18 mouse cellular contexts compared by ENCODE assay signal in the genomic region with DNA sequence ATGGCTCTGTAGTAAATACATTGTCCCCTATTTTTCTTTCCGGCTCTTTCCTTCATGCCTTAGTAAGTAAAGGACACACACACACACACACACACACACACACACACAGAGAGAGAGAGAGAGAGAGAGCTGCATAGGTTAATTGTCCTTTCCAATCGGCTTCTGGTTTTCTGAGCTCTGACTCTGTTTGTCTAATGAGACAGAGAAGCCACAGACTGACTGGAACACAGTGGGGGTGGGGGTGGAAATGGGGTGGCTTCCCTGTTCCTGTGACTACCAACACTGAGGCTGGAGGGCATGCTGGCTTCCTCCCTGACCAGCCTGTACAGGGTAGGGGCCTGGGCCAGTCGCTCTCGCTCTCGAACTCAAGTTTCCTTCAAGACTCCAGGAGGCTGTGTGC. TPM values are rescaled to one million over a fixed set of nuclear protein-coding genes. Genes with fewer than 3 reads are reported as not detected.
DNase-seq lines count a peak whose midpoint lies in the region; ATAC-seq and TF ChIP-seq lines count a peak whose summit lies in the region.
"Had no signal": no experiment of that assay in that cellular context is flagged by ENCODE, and none has a peak within 500 bp of the region (broad histone marks: within the 10 kb centered on the region; RNA-seq: fewer than 3 reads in every experiment).

No protein-coding gene starts in this region.

- H3K27me3 ChIP-seq in intestine, embryonic 14.5 days (replicated peaks; ENCODE audit: control insufficient read depth, insufficient read depth, low read length), result no peaks in the 10 kb centered on the region
- no peaks in the 10 kb centered on the region for H3K27me3 ChIP-seq in intestine, postnatal 0 days (replicated peaks; ENCODE audit: control insufficient read depth, insufficient read depth, low read length)
- H3K27me3 ChIP-seq in embryonic facial prominence, embryonic 14.5 days (replicated peaks; ENCODE audit: control insufficient read depth, insufficient read depth, low read length), result no peaks in the 10 kb centered on the region
- no peaks in the 10 kb centered on the region for H3K27me3 ChIP-seq in neural tube, embryonic 15.5 days (replicated peaks)
- H3K27me3 ChIP-seq: CH12.LX; midbrain, embryonic 13.5 days; neural tube, embryonic 12.5 days; Patski had no signal

- no peak overlapping the region for H3K4me3 ChIP-seq in intestine, embryonic 14.5 days (ENCODE audit: low read depth, low read length)
- H3K4me3 ChIP-seq in intestine, postnatal 0 days (ENCODE audit: low read depth, low read length), result no peak overlapping the region
- no peak overlapping the region for H3K4me3 ChIP-seq in embryonic facial prominence, embryonic 14.5 days (ENCODE audit: low read depth, low read length)
- H3K4me3 ChIP-seq in neural tube, embryonic 15.5 days (replicated peaks), result no peak overlapping the region
- H3K4me3 ChIP-seq: midbrain, embryonic 13.5 days; neural tube, embryonic 12.5 days had no signal

- 62% methylated on average over 5 of the region's 5 CpGs for WGBS in intestine, embryonic 14.5 days
- WGBS in intestine, postnatal 0 days, result 78% methylated on average over 5 of the region's 5 CpGs
- WGBS in embryonic facial prominence, embryonic 14.5 days, result 51% methylated on average over 5 of the region's 5 CpGs
- 71% methylated on average over 5 of the region's 5 CpGs for WGBS in neural tube, embryonic 15.5 days

- ATAC-seq in intestine, embryonic 14.5 days (replicated peaks; ENCODE audit: low FRiP score, low TSS enrichment, low read depth), result no peak
- ATAC-seq in intestine, postnatal 0 days, result no peak
- ATAC-seq in embryonic facial prominence, embryonic 14.5 days (ENCODE audit: low read depth), result no peak
- no peak for ATAC-seq in neural tube, embryonic 15.5 days (ENCODE audit: low FRiP score)
- ATAC-seq in erythroblast, adult 5-6 weeks (replicated peaks; ENCODE audit: low FRiP score, poor library complexity, severe bottlenecking), result no peak
- ATAC-seq: forebrain, embryonic 14.5 days; hindbrain, embryonic 16.5 days; midbrain, embryonic 13.5 days; Patski had no signal

- no peak overlapping the region for H3K9ac ChIP-seq in intestine, embryonic 14.5 days (ENCODE audit: low read length)
- H3K9ac ChIP-seq in intestine, postnatal 0 days (ENCODE audit: low read depth, low read length), result no peak overlapping the region
- H3K9ac ChIP-seq in embryonic facial prominence, embryonic 14.5 days (ENCODE audit: low read depth, low read length), result peak overlapping the region; percentile 28; the same call in 1 of the 2 replicates
- H3K9ac ChIP-seq in neural tube, embryonic 15.5 days (replicated peaks), result no peak overlapping the region
- H3K9ac ChIP-seq: liver, embryonic 14.5 days; midbrain, embryonic 13.5 days; neural tube, embryonic 12.5 days had no signal

- H3K36me3 ChIP-seq in intestine, embryonic 14.5 days (ENCODE audit: control insufficient read depth, insufficient read depth, low read length), result no peaks in the 10 kb centered on the region
- no peaks in the 10 kb centered on the region for H3K36me3 ChIP-seq in intestine, postnatal 0 days (ENCODE audit: control insufficient read depth, insufficient read depth)
- H3K36me3 ChIP-seq in embryonic facial prominence, embryonic 14.5 days (ENCODE audit: control insufficient read depth, insufficient read depth, low read length), result no peaks in the 10 kb centered on the region
- no peaks in the 10 kb centered on the region for H3K36me3 ChIP-seq in neural tube, embryonic 15.5 days
- H3K36me3 ChIP-seq: midbrain, embryonic 13.5 days; neural tube, embryonic 12.5 days had no signal

- no peak overlapping the region for H3K4me2 ChIP-seq in intestine, embryonic 14.5 days (ENCODE audit: low read length)
- no peak overlapping the region for H3K4me2 ChIP-seq in intestine, postnatal 0 days (replicated peaks; ENCODE audit: low read depth)
- H3K4me2 ChIP-seq in embryonic facial prominence, embryonic 14.5 days (ENCODE audit: low read depth, low read length), result no peak overlapping the region
- H3K4me2 ChIP-seq in neural tube, embryonic 15.5 days, result no peak overlapping the region
- H3K4me2 ChIP-seq: midbrain, embryonic 13.5 days; neural tube, embryonic 12.5 days had no signal

- DNase-seq in intestine, embryonic 14.5 days (ENCODE audit: low spot score), result no peak
- peak; percentile 58 for DNase-seq in retina, postnatal 1 day
- DNase-seq in retina, embryonic 14.5 days (ENCODE audit: low spot score), result no peak
- DNase-seq in embryonic facial prominence, embryonic 14.5 days (ENCODE audit: low spot score), result no peak
- DNase-seq: cerebellum, adult 11-12 months; lung, postnatal 36 days; spleen, adult 18-20 months; thymus, postnatal 4 days had no signal

- H3K9me3 ChIP-seq in intestine, embryonic 14.5 days (ENCODE audit: control insufficient read depth, low read length), result no peaks in the 10 kb centered on the region
- no peaks in the 10 kb centered on the region for H3K9me3 ChIP-seq in intestine, postnatal 0 days (ENCODE audit: control insufficient read depth)
- no peaks in the 10 kb centered on the region for H3K9me3 ChIP-seq in embryonic facial prominence, embryonic 14.5 days (ENCODE audit: control insufficient read depth, low read length)
- no peaks in the 10 kb centered on the region for H3K9me3 ChIP-seq in neural tube, embryonic 15.5 days (replicated peaks)
- H3K9me3 ChIP-seq: midbrain, embryonic 13.5 days; neural tube, embryonic 12.5 days had no signal

- H3K4me1 ChIP-seq in intestine, embryonic 14.5 days (replicated peaks; ENCODE audit: control insufficient read depth, insufficient read depth, low read length), result peaks cover 68% of the 10 kb centered on the region
- no peaks in the 10 kb centered on the region; the same call in 1 of the 2 replicates for H3K4me1 ChIP-seq in intestine, postnatal 0 days (replicated peaks; ENCODE audit: control insufficient read depth, insufficient read depth, low read length)
- H3K4me1 ChIP-seq in embryonic facial prominence, embryonic 14.5 days (ENCODE audit: control insufficient read depth, insufficient read depth, low read length), result peaks cover 61% of the 10 kb centered on the region
- peaks cover 78% of the 10 kb centered on the region for H3K4me1 ChIP-seq in neural tube, embryonic 15.5 days

- no peak for TF ChIP-seq CTCF in intestine, postnatal 0 days (IDR thresholded peaks at IDR 0.05; ENCODE audit: low read depth)

- peak overlapping the region; percentile 55 for H3K27ac ChIP-seq in intestine, embryonic 14.5 days (ENCODE audit: low read depth)
- H3K27ac ChIP-seq in intestine, postnatal 0 days (ENCODE audit: low read depth, low read length), result no peak overlapping the region
- peak overlapping the region; percentile 73; the same call in 1 of the 2 replicates for H3K27ac ChIP-seq in embryonic facial prominence, embryonic 14.5 days (replicated peaks; ENCODE audit: low read depth, low read length)
- H3K27ac ChIP-seq in neural tube, embryonic 15.5 days (replicated peaks), result 0 out of 2 replicates have a peak overlapping the region, but pooled peaks have one; percentile 23
- H3K27ac ChIP-seq: liver, embryonic 14.5 days; midbrain, embryonic 13.5 days; neural tube, embryonic 12.5 days had no signal

RNA-seq across cellular contexts. Expression of gene Cstad, which starts 8.9 kb away (rescaled TPM):
- 0.99 and 1.1 TPM in 2 replicates for polyA plus RNA-seq in intestine, embryonic 14.5 days (2014; fragmentation: Nextera tagmentation; extraction: Ambion mirVana)
- polyA plus RNA-seq in intestine, postnatal 0 days (2015; fragmentation: Nextera tagmentation; extraction: Ambion mirVana), result 0.53 and 0.63 TPM in 2 replicates
- 0.96 and 1.7 TPM in 2 replicates for polyA plus RNA-seq in embryonic facial prominence, embryonic 14.5 days (2014; fragmentation: Nextera tagmentation; extraction: Ambion mirVana)
- polyA plus RNA-seq in neural tube, embryonic 15.5 days (2015; fragmentation: Nextera tagmentation; extraction: Ambion mirVana), result 0.31 and 0.83 TPM in 2 replicates
- not detected in 2 replicates for total RNA-seq in erythroblast, adult 5-6 weeks (2015; ENCODE audit: low replicate concordance)
- total RNA-seq in erythroblast, adult 5-6 weeks (2017; ENCODE audit: low replicate concordance), result not detected in 2 replicates
